Mouse (Mus musculus) limb, embryonic 11.5 days (tissue): ENCODE measurements at regions not wholly inside any gene's neighbourhood (a gene's known extent, or its start where the extent isn't known, plus 50 kb on each side); places are given as distances from the start of the nearest gene placed in this dataset.
"Not testable (repeated sequence)": the region's sequence is repeated elsewhere in the genome, so short reads cannot be mapped to it uniquely, and the experiment has no call there.

ENCODE experiments used
- ATAC-seq: fragments of 200-750 bp; cut with Nextera tagmentation; 2 replicates; pipeline ENCODE4 v1.8.0; 2017; ENCODE audit warnings: low read depth; ENCODE audit not compliant: insufficient number of reproducible peaks, low FRiP score, low TSS enrichment
- DNase-seq: peaks from one replicate; pipeline ENCODE4 v3.0.0-alpha.2; 2015; ENCODE audit warnings: low spot score
- H3K27ac ChIP-seq: fragments of 300-500 bp; sonication (generic); replicated peaks from 2 replicates; pipeline ENCODE4 v1.5.1; 2014; ENCODE audit warnings: low read depth, mild to moderate bottlenecking, low read length
- H3K27me3 ChIP-seq: fragments of 300-500 bp; sonication (generic); 2 replicates; pipeline ENCODE4 v1.6.1; 2014; ENCODE audit warnings: mild to moderate bottlenecking, low read length, mixed read lengths; ENCODE audit not compliant: control insufficient read depth, insufficient read depth
- H3K36me3 ChIP-seq: fragments of 300-500 bp; sonication (generic); 2 replicates; pipeline ENCODE4 v1.6.1; 2014; ENCODE audit warnings: mild to moderate bottlenecking, low read length, moderate library complexity, mixed read lengths; ENCODE audit not compliant: control insufficient read depth, insufficient read depth
- H3K4me1 ChIP-seq: fragments of 300-500 bp; sonication (generic); 2 replicates; pipeline ENCODE4 v1.6.1; 2014; ENCODE audit warnings: low read length, mixed read lengths; ENCODE audit not compliant: control insufficient read depth, insufficient read depth
- H3K4me2 ChIP-seq: fragments of 300-500 bp; sonication (generic); 2 replicates; pipeline ENCODE4 v1.6.1; 2014; ENCODE audit warnings: low read depth, mild to moderate bottlenecking, moderate library complexity; ENCODE audit not compliant: severe bottlenecking
- H3K4me3 ChIP-seq: fragments of 300-500 bp; sonication (generic); 2 replicates; pipeline ENCODE4 v1.5.1; 2014; ENCODE audit warnings: low read depth, low read length
- H3K9ac ChIP-seq: fragments of 300-500 bp; sonication (generic); 2 replicates; pipeline ENCODE4 v1.6.1; 2014; ENCODE audit warnings: mild to moderate bottlenecking, low read length
- H3K9me3 ChIP-seq: fragments of 300-500 bp; sonication (generic); 2 replicates; pipeline ENCODE4 v1.6.1; 2016; ENCODE audit warnings: low read length; ENCODE audit not compliant: control insufficient read depth
- WGBS: fragments of 180-500 bp; shearing (Covaris S2); extraction: QIAGEN DNeasy Blood & Tissue Kit; methylation state at CpG from one replicate; pipeline ENCODE4 v1.1.7; 2014; 5-methylcytosine and 5-hydroxymethylcytosine counted together

- no peaks in the 10 kb centered on the region for H3K9me3 ChIP-seq
Measured at GRCm38 (mm10) chr2:63580489-63581139, 396.5 kb upstream of the Kcnh7 start.

GRCm38 (mm10) chr2:63575172-63575571 lies 391.1 kb upstream of the Kcnh7 start:
- DNase-seq (no peak), ATAC-seq (no peak)
- no peak overlapping the region for H3K4me3 ChIP-seq
- H3K4me2 ChIP-seq = no peak overlapping the region
- H3K27ac ChIP-seq = no peak overlapping the region
- no peaks in the 10 kb centered on the region for H3K4me1 ChIP-seq
- 73% methylated on average over 5 of the region's 5 CpGs for WGBS
- no peak overlapping the region for H3K9ac ChIP-seq
- H3K36me3 ChIP-seq = no peaks in the 10 kb centered on the region
- no peaks in the 10 kb centered on the region for H3K9me3 ChIP-seq
- no peaks in the 10 kb centered on the region for H3K27me3 ChIP-seq

More at GRCm38 (mm10) chr2:63580489-63581139, 396.5 kb upstream of the Kcnh7 start:
- Histone ChIP-seq H3K27ac (no peak overlapping the region), H3K27me3 (no peaks in the 10 kb centered on the region), H3K4me1 (no peaks in the 10 kb centered on the region), H3K4me2 (no peak overlapping the region), H3K4me3 (no peak overlapping the region), H3K36me3 (no peaks in the 10 kb centered on the region), H3K9ac (no peak overlapping the region)
- ATAC-seq (no peak), DNase-seq (no peak)
- 67% methylated on average over 4 of the region's 4 CpGs for WGBS

- ATAC-seq (no peak), DNase-seq (no peak)
- no peak overlapping the region for H3K9ac ChIP-seq
- no peaks in the 10 kb centered on the region for H3K27me3 ChIP-seq
- no peaks in the 10 kb centered on the region for H3K9me3 ChIP-seq
- WGBS = 26% methylated on average over 4 of the region's 4 CpGs
- H3K4me2 ChIP-seq = no peak overlapping the region
- no peaks in the 10 kb centered on the region for H3K36me3 ChIP-seq
- H3K4me3 ChIP-seq = no peak overlapping the region
- H3K27ac ChIP-seq = no peak overlapping the region
- no peaks in the 10 kb centered on the region for H3K4me1 ChIP-seq
Measured at GRCm38 (mm10) chr2:63574008-63574703, 390.1 kb upstream of the Kcnh7 start.

- no peak overlapping the region for H3K27ac ChIP-seq
- no peak overlapping the region for H3K4me2 ChIP-seq
- no peaks in the 10 kb centered on the region for H3K36me3 ChIP-seq
- H3K4me3 ChIP-seq = no peak overlapping the region
- WGBS = 50% methylated on average over 9 of the region's 9 CpGs
- no peaks in the 10 kb centered on the region for H3K27me3 ChIP-seq
- no peaks in the 10 kb centered on the region for H3K4me1 ChIP-seq
- no peak overlapping the region for H3K9ac ChIP-seq
- no peak for ATAC-seq
- DNase-seq = no peak
- H3K9me3 ChIP-seq = no peaks in the 10 kb centered on the region
Measured at GRCm38 (mm10) chr2:63573015-63573807, 389.1 kb upstream of the Kcnh7 start.

GRCm38 (mm10) chr2:63556858-63557419 lies 372.9 kb upstream of the Kcnh7 start:
- no peaks in the 10 kb centered on the region for H3K9me3 ChIP-seq
- H3K27ac ChIP-seq = no peak overlapping the region
- no peak overlapping the region for H3K9ac ChIP-seq
- ATAC-seq (no peak), DNase-seq (no peak)
- no peak overlapping the region for H3K4me3 ChIP-seq
- H3K36me3 ChIP-seq = no peaks in the 10 kb centered on the region
- WGBS = 27% methylated on average over 3 of the region's 3 CpGs
- no peaks in the 10 kb centered on the region for H3K4me1 ChIP-seq
- no peak overlapping the region for H3K4me2 ChIP-seq
- H3K27me3 ChIP-seq = no peaks in the 10 kb centered on the region

GRCm38 (mm10) chr2:63541836-63542235 lies 357.7 kb upstream of the Kcnh7 start:
- not testable (repeated sequence) for H3K4me2 ChIP-seq, H3K4me3 ChIP-seq, H3K9me3 ChIP-seq, H3K4me1 ChIP-seq, H3K36me3 ChIP-seq, DNase-seq, H3K9ac ChIP-seq, H3K27me3 ChIP-seq, ATAC-seq, H3K27ac ChIP-seq

- no peak for ATAC-seq
- WGBS = 93% methylated on average over 2 of the region's 2 CpGs
- H3K4me1 ChIP-seq = no peaks in the 10 kb centered on the region
- H3K27me3 ChIP-seq = no peaks in the 10 kb centered on the region
- DNase-seq = no peak
- no peaks in the 10 kb centered on the region for H3K36me3 ChIP-seq
- H3K9me3 ChIP-seq = no peaks in the 10 kb centered on the region
- no peak overlapping the region for H3K4me3 ChIP-seq
- no peak overlapping the region for H3K27ac ChIP-seq
- H3K9ac ChIP-seq = no peak overlapping the region
- no peak overlapping the region for H3K4me2 ChIP-seq
Measured at GRCm38 (mm10) chr2:63518534-63518933, 334.4 kb upstream of the Kcnh7 start.

GRCm38 (mm10) chr2:63513554-63514226 lies 329.6 kb upstream of the Kcnh7 start:
- Histone ChIP-seq H3K27ac (no peak overlapping the region), H3K9ac (no peak overlapping the region), H3K9me3 (no peaks in the 10 kb centered on the region), H3K4me1 (no peaks in the 10 kb centered on the region), H3K4me2 (no peak overlapping the region), H3K27me3 (no peaks in the 10 kb centered on the region), H3K36me3 (no peaks in the 10 kb centered on the region), H3K4me3 (no peak overlapping the region)
- ATAC-seq = no peak
- DNase-seq = no peak
- 76% methylated on average over 1 of the region's 1 CpGs for WGBS
